Mouse (Mus musculus) heart, embryonic 14.5 days (tissue): Measurements from ENCODE around the gene Foxl1. TPM values are rescaled to one million over a fixed set of nuclear protein-coding genes. Genes with fewer than 3 reads are reported as not detected.

Source experiments
- ATAC-seq: fragments of 200-750 bp; cut with Nextera tagmentation; 2 replicates; pipeline ENCODE4 v1.8.0; 2017; ENCODE audit warnings: low read depth, moderate TSS enrichment; ENCODE audit not compliant: insufficient number of reproducible peaks, insufficient read depth, low FRiP score
- H3K27ac ChIP-seq, 2 experiments: fragments of 200-500 bp in 1 of 2; fragments of 300-500 bp in 1 of 2; sonication (generic) in 1 of 2; replicated peaks in 1 of 2; 2 replicates each; pipeline ENCODE4 v1.5.1; 2012 to 2014; ENCODE audit warnings: low read depth in 2 of 2, low read length in 2 of 2, control low read depth in 1 of 2, mild to moderate bottlenecking in 1 of 2, mixed read lengths in 1 of 2; ENCODE audit not compliant: control insufficient read depth in 1 of 2, insufficient read depth in 1 of 2
- H3K27me3 ChIP-seq: fragments of 300-500 bp; sonication (generic); 2 replicates; pipeline ENCODE4 v1.6.1; 2014; ENCODE audit warnings: mild to moderate bottlenecking, low read length, control low read depth; ENCODE audit not compliant: control insufficient read depth, insufficient read depth
- H3K36me3 ChIP-seq: fragments of 300-500 bp; sonication (generic); 2 replicates; pipeline ENCODE4 v1.6.1; 2014; ENCODE audit warnings: mild to moderate bottlenecking, control low read depth, low read length, mixed read lengths; ENCODE audit not compliant: control insufficient read depth, insufficient read depth
- H3K4me1 ChIP-seq, 2 experiments: fragments of 200-500 bp in 1 of 2; fragments of 300-500 bp in 1 of 2; sonication (generic) in 1 of 2; 2 replicates each; pipeline ENCODE4 v1.6.1; 2012 to 2014; ENCODE audit warnings: low read length in 2 of 2, control low read depth in 1 of 2, mixed read lengths in 1 of 2; ENCODE audit not compliant: control insufficient read depth in 2 of 2, insufficient read depth in 2 of 2
- H3K4me2 ChIP-seq: fragments of 300-500 bp; sonication (generic); 2 replicates; pipeline ENCODE4 v1.6.1; 2014; ENCODE audit warnings: mild to moderate bottlenecking, low read length
- H3K4me3 ChIP-seq, 2 experiments: fragments of 200-500 bp in 1 of 2; fragments of 300-500 bp in 1 of 2; sonication (generic) in 1 of 2; 2 replicates each; pipeline ENCODE4 v1.5.1; 2012 to 2014; ENCODE audit warnings: low read length in 2 of 2, mild to moderate bottlenecking in 2 of 2, control low read depth in 1 of 2, low read depth in 1 of 2, moderate library complexity in 1 of 2; ENCODE audit not compliant: control insufficient read depth in 1 of 2, insufficient read depth in 1 of 2
- H3K9ac ChIP-seq: fragments of 300-500 bp; sonication (generic); 2 replicates; pipeline ENCODE4 v1.6.1; 2014; ENCODE audit warnings: mild to moderate bottlenecking, low read length
- H3K9me3 ChIP-seq: fragments of 300-500 bp; sonication (generic); 2 replicates; pipeline ENCODE4 v1.6.1; 2016; ENCODE audit warnings: low read length, control low read depth; ENCODE audit not compliant: control insufficient read depth
- WGBS: fragments of 180-500 bp; shearing (Covaris S2); extraction: QIAGEN DNeasy Blood & Tissue Kit; methylation state at CpG from one replicate; pipeline ENCODE4 v1.1.7; 2014; 5-methylcytosine and 5-hydroxymethylcytosine counted together
- polyA plus RNA-seq: library from polyadenylated mRNA; unstranded; fragments of >200 nt; fragmentation: Nextera tagmentation; extraction: Ambion mirVana; gene quantifications from 2 replicates; pipeline ENCODE4 v1.2.1, GENCODE M21; 2014

Foxl1 gene
- polyA plus RNA-seq, 1 experiment from 2014 or later, result 0.32 TPM

DNA sequence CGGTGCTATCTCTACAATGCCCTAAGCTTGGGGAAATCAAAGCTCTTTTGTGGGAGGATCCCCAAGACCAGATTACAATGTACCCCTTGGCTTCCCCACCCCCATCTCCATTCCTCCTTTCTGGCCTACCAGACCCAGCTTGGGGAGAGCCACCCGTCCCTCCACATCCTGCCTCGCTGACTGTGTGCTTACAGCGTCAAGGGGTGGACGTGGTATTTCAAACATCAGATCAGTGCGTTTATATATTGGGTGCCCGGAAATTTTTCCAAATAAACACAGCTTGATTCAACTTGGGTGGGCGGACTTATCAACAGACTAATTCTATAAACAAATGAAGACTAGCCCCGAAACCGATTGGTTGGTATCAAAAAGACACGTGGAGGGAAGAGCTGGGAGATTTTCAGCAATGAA is 444 bp upstream of the Foxl1 start:
- Histone ChIP-seq H3K4me1 (peaks cover 11 to 34% of the 10 kb centered on the region in 2 experiments), H3K36me3 (no peaks in the 10 kb centered on the region), H3K27ac (no peak overlapping the region), H3K9ac (no peak overlapping the region), H3K9me3 (no peaks in the 10 kb centered on the region), H3K4me3 (no peak overlapping the region), H3K27me3 (peaks cover 83% of the 10 kb centered on the region), H3K4me2 (peak overlapping the region; percentile 61; the same call in 1 of the 2 replicates)
- 21% methylated on average over 11 of the region's 11 CpGs for WGBS
- no peak for ATAC-seq

DNA sequence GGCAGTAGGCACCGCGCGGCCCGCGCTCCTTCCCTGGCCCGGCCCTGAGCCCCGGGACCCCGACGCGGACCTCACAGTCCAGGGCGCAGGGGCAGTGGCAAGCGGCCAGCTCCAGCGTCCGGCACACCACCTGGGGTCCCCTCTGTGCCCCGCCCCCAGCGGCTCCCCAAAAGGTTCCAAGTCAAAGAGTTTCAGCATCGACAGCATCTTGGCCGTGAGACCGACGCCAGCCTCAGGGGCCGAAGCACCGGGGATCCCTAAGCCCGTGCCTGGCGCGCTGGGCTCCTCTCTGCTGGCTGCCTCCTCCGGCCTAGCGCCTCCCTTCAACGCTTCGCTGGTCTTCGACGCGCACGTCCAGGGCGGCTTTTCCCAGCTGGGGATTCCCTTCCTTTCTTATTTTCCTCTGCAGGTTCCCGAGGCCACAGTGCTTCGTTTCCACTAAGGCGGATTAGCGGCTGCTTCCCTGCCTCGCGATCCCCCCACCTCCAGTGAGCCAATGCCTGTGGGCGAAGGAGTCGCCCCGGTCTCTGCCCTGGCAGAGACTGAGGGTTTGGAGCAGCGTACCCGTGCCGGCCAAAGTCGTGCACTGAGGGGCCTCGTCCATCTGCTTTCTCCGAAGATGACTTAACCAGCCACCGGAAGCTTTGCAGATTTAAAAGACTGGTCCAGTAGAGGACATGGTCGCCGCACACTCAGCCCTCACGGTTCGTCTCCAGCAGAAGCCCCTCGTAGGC is 958 bp downstream of the Foxl1 start:
- Histone ChIP-seq H3K27me3 (peaks cover 69% of the 10 kb centered on the region), H3K27ac (no peak overlapping the region), H3K4me1 (peaks cover 11 to 33% of the 10 kb centered on the region in 2 experiments), H3K36me3 (no peaks in the 10 kb centered on the region), H3K4me3 (peak overlapping the region; percentile 26 to 34), H3K9ac (peak overlapping the region; percentile 35), H3K9me3 (no peaks in the 10 kb centered on the region), H3K4me2 (peak overlapping the region; percentile 61)
- no peak for ATAC-seq
- WGBS, result 8% methylated on average over 53 of the region's 55 CpGs

DNA sequence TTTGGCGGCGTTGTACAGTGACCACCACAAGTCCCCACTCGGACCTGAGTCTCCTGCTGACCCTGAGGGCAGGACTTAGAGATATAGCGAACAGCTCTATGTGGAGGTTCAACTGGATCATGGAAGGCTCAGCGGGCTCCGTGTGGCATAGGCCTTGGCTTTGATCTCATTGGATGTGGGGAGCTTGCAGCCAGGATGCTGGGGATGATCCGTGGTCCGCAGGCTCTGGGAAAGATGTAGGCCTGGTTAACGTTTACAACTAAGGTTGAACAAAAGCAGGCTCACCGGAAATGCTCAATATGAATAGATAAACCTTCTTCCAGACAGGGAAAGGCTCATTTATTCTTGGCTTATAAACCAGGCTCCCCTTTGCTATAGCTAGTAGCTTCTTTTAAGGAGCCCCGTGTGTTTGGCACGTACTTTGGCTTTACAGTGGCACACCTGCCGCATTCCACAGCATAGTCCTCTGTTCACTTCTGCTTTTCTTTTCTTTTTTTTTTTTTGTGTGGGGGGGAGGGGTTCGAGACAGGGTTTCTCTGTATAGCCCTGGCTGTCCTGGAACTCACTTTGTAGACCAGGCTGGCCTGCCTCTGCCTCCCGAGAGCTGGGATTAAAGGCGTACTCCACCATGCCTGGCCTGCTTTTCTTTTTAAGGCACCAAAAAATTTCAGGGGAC is 1.7 kb downstream of the Foxl1 start:
- Histone ChIP-seq H3K27me3 (peaks cover 63% of the 10 kb centered on the region), H3K27ac (no peak overlapping the region), H3K4me2 (no peak overlapping the region), H3K9me3 (no peaks in the 10 kb centered on the region), H3K4me1 (peaks cover 11 to 33% of the 10 kb centered on the region in 2 experiments), H3K4me3 (no peak overlapping the region; a peak in 1 of 4 replicates), H3K36me3 (no peaks in the 10 kb centered on the region), H3K9ac (no peak overlapping the region)
- 39% methylated on average over 16 of the region's 16 CpGs for WGBS
- no peak for ATAC-seq

GRCm38 (mm10) chr8:121130522-121130921 is 2.8 kb downstream of the Foxl1 start:
- no peak overlapping the region for H3K4me3 ChIP-seq
- H3K27ac ChIP-seq, result no peak overlapping the region

DNA sequence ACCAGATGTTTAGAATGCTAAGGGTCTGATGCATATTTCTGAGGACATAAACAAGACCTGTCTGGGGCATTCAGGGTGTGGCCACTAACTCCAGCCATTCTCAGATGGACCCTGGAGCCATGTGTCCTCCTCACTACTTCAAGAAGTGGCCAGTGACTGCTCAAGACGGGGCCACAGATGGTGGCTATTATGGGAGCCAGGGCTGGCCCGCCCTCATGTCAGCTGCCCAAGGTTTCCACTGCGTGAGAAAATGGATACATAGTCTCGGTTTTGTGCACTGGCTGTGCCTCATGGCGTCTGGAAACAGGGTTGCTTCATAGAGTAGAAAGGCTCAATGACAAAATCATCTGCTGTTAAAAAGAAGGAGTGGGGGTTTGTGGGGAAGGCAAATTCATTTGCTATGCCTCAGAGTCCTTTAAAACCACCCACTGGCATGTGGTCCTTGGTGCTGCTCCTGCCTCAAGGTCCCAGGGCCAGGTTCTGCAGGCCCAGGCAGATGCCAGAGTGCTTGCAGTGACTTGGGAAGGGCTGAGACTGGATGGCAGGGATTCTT is 5.3 kb downstream of the Foxl1 start:
- no peak overlapping the region for H3K4me3 ChIP-seq
- H3K4me1 ChIP-seq, result peaks cover 14 to 20% of the 10 kb centered on the region in 2 experiments
- no peak for ATAC-seq
- H3K36me3 ChIP-seq, result no peaks in the 10 kb centered on the region
- peaks cover 30% of the 10 kb centered on the region for H3K27me3 ChIP-seq
- no peak overlapping the region for H3K4me2 ChIP-seq
- WGBS, result 75% methylated on average over 5 of the region's 5 CpGs
- H3K9me3 ChIP-seq, result peaks cover 7% of the 10 kb centered on the region
- H3K9ac ChIP-seq, result no peak overlapping the region
- H3K27ac ChIP-seq, result no peak overlapping the region

More at GRCm38 (mm10) chr8:121130522-121130921, 2.8 kb downstream of the Foxl1 start:
- no peaks in the 10 kb centered on the region for H3K9me3 ChIP-seq
- no peak overlapping the region for H3K9ac ChIP-seq
- H3K4me2 ChIP-seq, result no peak overlapping the region
- no peaks in the 10 kb centered on the region for H3K36me3 ChIP-seq
- H3K27me3 ChIP-seq, result peaks cover 55% of the 10 kb centered on the region
- peaks cover 17 to 30% of the 10 kb centered on the region in 2 experiments for H3K4me1 ChIP-seq
- 43% methylated on average over 5 of the region's 5 CpGs for WGBS
- ATAC-seq, result no peak

GRCm38 (mm10) chr8:121134102-121134501 is 6.4 kb downstream of the Foxl1 start:
- no peak overlapping the region for H3K27ac ChIP-seq
- no peak for ATAC-seq
- H3K4me3 ChIP-seq, result no peak overlapping the region
- H3K36me3 ChIP-seq, result no peaks in the 10 kb centered on the region
- H3K4me1 ChIP-seq, result peaks cover 8 to 9% of the 10 kb centered on the region in 2 experiments; a peak in 3 of 4 replicates
- peaks cover 19% of the 10 kb centered on the region for H3K27me3 ChIP-seq
- peaks cover 7% of the 10 kb centered on the region for H3K9me3 ChIP-seq
- H3K4me2 ChIP-seq, result no peak overlapping the region
- no peak overlapping the region for H3K9ac ChIP-seq
- WGBS, result 87% methylated on average over 10 of the region's 10 CpGs

- Histone ChIP-seq H3K4me1 (peaks cover 7 to 8% of the 10 kb centered on the region in 2 experiments; a peak in 3 of 4 replicates), H3K4me3 (no peak overlapping the region), H3K9ac (no peak overlapping the region), H3K27ac (no peak overlapping the region), H3K36me3 (no peaks in the 10 kb centered on the region), H3K27me3 (peaks cover 15% of the 10 kb centered on the region), H3K9me3 (peaks cover 7% of the 10 kb centered on the region), H3K4me2 (no peak overlapping the region)
- ATAC-seq, result no peak
- 86% methylated on average over 11 of the region's 11 CpGs for WGBS
Measured at GRCm38 (mm10) chr8:121134512-121134911, 6.8 kb downstream of the Foxl1 start.
